Mouse (Mus musculus) midbrain, embryonic 16.5 days (tissue): Measurements from ENCODE around the gene Ppme1. TPM values are rescaled to one million over a fixed set of nuclear protein-coding genes. Genes with fewer than 3 reads are reported as not detected.
A peak's percentile ranks its signal among the peaks of the same experiment; 100 is the strongest.

Source experiments
- ATAC-seq: fragments of 200-750 bp; cut with Nextera tagmentation; 2 replicates; pipeline ENCODE4 v1.8.0; 2017; ENCODE audit warnings: moderate TSS enrichment
- H3K27ac ChIP-seq: fragments of 300-500 bp; sonication (generic); 2 replicates; pipeline ENCODE4 v1.5.1; 2014; ENCODE audit warnings: mild to moderate bottlenecking, low read length, mixed read lengths
- H3K27me3 ChIP-seq: fragments of 300-500 bp; sonication (generic); 2 replicates; pipeline ENCODE4 v1.6.1; 2014; ENCODE audit warnings: low read depth, low read length, mixed read lengths; ENCODE audit not compliant: control insufficient read depth, insufficient read depth
- H3K36me3 ChIP-seq: fragments of 300-500 bp; sonication (generic); 2 replicates; pipeline ENCODE4 v1.6.1; 2014; ENCODE audit warnings: mild to moderate bottlenecking, low read length, moderate library complexity, mixed read lengths; ENCODE audit not compliant: control insufficient read depth, insufficient read depth
- H3K4me1 ChIP-seq: fragments of 300-500 bp; sonication (generic); 2 replicates; pipeline ENCODE4 v1.6.1; 2014; ENCODE audit warnings: mild to moderate bottlenecking, low read length, mixed read lengths; ENCODE audit not compliant: control insufficient read depth, insufficient read depth
- H3K4me2 ChIP-seq: fragments of 300-500 bp; sonication (generic); 2 replicates; pipeline ENCODE4 v1.6.1; 2014; ENCODE audit warnings: mild to moderate bottlenecking, low read length, mixed read lengths
- H3K4me3 ChIP-seq: fragments of 300-500 bp; sonication (generic); 2 replicates; pipeline ENCODE4 v1.5.1; 2014; ENCODE audit warnings: low read depth, mild to moderate bottlenecking, low read length, moderate library complexity, mixed read lengths
- H3K9ac ChIP-seq: fragments of 300-500 bp; sonication (generic); 2 replicates; pipeline ENCODE4 v1.6.1; 2014; ENCODE audit warnings: low read depth, low read length, mixed read lengths
- H3K9me3 ChIP-seq: fragments of 300-500 bp; sonication (generic); replicated peaks from 2 replicates; pipeline ENCODE4 v1.6.1; 2014; ENCODE audit warnings: mild to moderate bottlenecking, low read length, mixed read lengths; ENCODE audit not compliant: control insufficient read depth, poor library complexity, severe bottlenecking
- WGBS: fragments of 180-500 bp; shearing (Covaris S2); extraction: QIAGEN DNeasy Blood & Tissue Kit; methylation state at CpG from one replicate; pipeline ENCODE4 v1.1.7; 2014; 5-methylcytosine and 5-hydroxymethylcytosine counted together
- polyA plus RNA-seq: library from polyadenylated mRNA; unstranded; fragments of >200 nt; fragmentation: Nextera tagmentation; extraction: Ambion mirVana; gene quantifications from 2 replicates; pipeline ENCODE4 v1.2.1, GENCODE M21; 2015

Gene Ppme1
- polyA plus RNA-seq = 160 and 170 TPM in 2 replicates

DNA sequence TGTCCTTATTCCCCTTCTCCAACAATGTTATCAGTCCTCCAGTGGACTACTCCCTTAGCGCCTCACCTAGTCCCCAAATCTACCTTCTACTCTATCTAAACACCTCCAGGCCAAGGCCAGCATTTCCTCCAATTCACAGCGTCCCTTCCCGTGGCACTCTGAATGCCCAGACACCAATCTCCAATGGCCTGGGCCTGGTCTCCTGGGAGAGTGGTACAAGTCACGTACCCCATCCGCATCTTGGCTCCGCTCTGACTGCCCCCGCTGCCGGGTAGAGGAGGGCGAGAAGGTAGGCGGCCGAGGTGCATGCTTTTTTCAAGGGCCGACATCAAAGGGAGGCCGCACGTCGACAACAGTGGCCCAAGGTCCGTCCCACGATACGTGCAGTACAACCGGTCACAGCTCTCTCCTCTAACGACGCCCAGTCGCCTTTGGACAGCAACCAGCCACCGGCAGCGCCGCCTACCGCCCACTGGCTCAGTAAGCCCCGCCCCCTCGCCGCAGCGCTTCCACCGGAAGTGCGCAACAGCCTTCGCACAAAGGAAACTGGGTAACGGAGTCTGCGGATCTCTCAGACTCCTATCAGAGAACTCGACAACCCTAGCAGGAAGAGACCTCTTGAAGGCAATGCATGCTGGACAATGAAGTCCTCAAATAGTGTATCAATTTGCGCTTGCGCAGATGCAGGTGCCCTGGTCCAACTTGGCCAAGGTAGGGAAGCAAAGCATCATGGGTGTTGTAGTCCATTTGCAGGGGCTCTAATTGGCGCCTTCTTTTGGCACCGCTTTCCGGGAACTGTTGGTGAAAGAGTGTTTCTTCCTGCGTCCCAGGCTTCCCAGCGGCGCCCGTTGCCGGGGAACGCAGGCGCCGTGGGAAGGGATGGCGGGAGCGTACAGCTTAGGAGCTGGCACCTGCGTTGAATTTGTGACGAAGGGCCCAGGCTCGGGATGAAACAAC lies at the start of gene Ppme1, which contains the start of gene C2cd3:
Gene Ppme1 (minus strand): TSS at position 813 of the 957 bp plus-strand sequence.
Gene C2cd3 (plus strand): TSS at position 739 of the 957 bp plus-strand sequence.
- ATAC-seq = peak; percentile 99
- Histone ChIP-seq H3K9ac (peak within 1 kb of the TSS; percentile 84), H3K27ac (peak within 1 kb of the TSS; percentile 85), H3K4me1 (peaks cover 30% of the 10 kb centered on the region), H3K4me3 (peak within 1 kb of the TSS; percentile 68), H3K9me3 (no peaks in the 10 kb centered on the region), H3K36me3 (peaks cover 3% of the 10 kb centered on the region; the same call in 1 of the 2 replicates), H3K27me3 (no peaks in the 10 kb centered on the region), H3K4me2 (peak within 1 kb of the TSS; percentile 73)
- under 1% methylated on average over 54 of the region's 54 CpGs for WGBS

DNA sequence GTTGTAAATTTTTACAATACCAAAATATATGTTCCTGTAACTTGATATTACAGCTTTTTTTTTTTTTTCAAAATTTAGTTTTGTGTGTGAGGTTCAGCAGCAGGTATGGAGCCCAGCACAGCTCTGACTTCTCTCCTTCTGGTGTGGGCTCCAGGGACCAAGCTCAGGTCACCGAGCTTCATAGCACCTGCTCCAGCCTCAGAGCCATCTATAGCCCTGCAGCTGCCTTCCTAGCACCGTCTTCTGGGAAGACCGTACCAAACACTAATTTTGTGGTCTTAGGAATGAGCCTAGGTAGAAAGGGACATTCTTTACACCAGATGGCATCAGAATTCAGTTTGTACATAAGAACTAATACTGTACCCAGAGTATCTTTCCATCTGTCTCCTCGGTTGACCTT lies 36.6 kb upstream of the Ppme1 start:
- Histone ChIP-seq H3K9me3 (no peaks in the 10 kb centered on the region), H3K36me3 (peaks cover 33% of the 10 kb centered on the region)
- 91% methylated on average over 4 of the region's 4 CpGs for WGBS

GRCm38 (mm10) chr7:100407677-100408076 lies 35.6 kb upstream of the Ppme1 start:
- Histone ChIP-seq H3K4me3 (no peak overlapping the region), H3K27me3 (no peaks in the 10 kb centered on the region), H3K27ac (no peak overlapping the region), H3K9me3 (no peaks in the 10 kb centered on the region), H3K4me2 (no peak overlapping the region), H3K36me3 (peaks cover 27% of the 10 kb centered on the region), H3K4me1 (no peaks in the 10 kb centered on the region), H3K9ac (no peak overlapping the region)
- 97% methylated on average over 5 of the region's 5 CpGs for whole genome bisulfite sequencing
- ATAC-seq = no peak

More for the DNA sequence above, 36.6 kb upstream of the Ppme1 start:
- Histone ChIP-seq H3K27ac (no peak overlapping the region), H3K4me2 (no peak overlapping the region), H3K4me1 (no peaks in the 10 kb centered on the region), H3K9ac (no peak overlapping the region), H3K4me3 (no peak overlapping the region), H3K27me3 (no peaks in the 10 kb centered on the region)
- ATAC-seq = no peak

GRCm38 (mm10) chr7:100402715-100403114 lies 30.6 kb upstream of the Ppme1 start:
- H3K4me3 ChIP-seq = no peak overlapping the region
- ATAC-seq = no peak
- H3K27me3 ChIP-seq = no peaks in the 10 kb centered on the region
- WGBS = 63% methylated on average over 4 of the region's 4 CpGs
- H3K36me3 ChIP-seq = peaks cover 20% of the 10 kb centered on the region
- no peak overlapping the region for H3K4me2 ChIP-seq
- H3K9me3 ChIP-seq = no peaks in the 10 kb centered on the region
- H3K9ac ChIP-seq = no peak overlapping the region
- no peaks in the 10 kb centered on the region for H3K4me1 ChIP-seq
- H3K27ac ChIP-seq = no peak overlapping the region

DNA sequence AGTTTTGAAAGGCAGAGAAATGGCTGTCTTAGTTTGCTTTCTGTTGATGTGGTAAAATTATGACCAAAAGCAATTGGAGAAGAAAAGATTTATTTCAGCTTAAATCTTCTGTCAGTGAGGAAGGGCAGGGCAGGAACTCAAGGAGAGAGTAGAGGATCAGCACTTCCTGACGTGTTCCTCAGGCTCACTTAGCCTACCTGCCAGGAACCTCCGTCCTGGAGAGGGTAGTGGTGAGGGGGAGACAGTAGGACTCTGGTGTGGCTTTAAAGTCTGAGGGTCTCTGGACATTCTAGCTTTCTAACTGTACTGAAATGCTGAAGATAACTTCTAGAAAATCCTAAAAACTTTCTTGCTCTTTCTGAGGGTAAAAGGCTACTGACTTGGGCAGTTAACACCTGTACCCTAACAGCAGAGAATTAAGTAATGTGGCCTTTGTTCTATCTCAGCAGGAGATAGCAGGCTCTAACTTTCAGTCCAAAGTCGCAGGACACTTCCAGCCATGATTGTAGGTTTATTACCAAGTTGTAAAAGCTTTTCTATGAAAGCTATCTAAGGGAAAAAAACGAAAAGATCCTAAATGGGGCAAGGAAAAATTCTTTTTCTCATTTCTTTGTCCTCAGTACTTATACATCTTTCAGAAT lies 28.9 kb upstream of the Ppme1 start:
- no peak overlapping the region for H3K4me3 ChIP-seq
- no peaks in the 10 kb centered on the region for H3K27me3 ChIP-seq
- no peak overlapping the region for H3K4me2 ChIP-seq
- no peak overlapping the region for H3K27ac ChIP-seq
- H3K9me3 ChIP-seq = no peaks in the 10 kb centered on the region
- H3K4me1 ChIP-seq = no peaks in the 10 kb centered on the region
- 82% methylated on average over 4 of the region's 4 CpGs for WGBS
- peaks cover 16% of the 10 kb centered on the region for H3K36me3 ChIP-seq
- ATAC-seq = no peak
- no peak overlapping the region for H3K9ac ChIP-seq

DNA sequence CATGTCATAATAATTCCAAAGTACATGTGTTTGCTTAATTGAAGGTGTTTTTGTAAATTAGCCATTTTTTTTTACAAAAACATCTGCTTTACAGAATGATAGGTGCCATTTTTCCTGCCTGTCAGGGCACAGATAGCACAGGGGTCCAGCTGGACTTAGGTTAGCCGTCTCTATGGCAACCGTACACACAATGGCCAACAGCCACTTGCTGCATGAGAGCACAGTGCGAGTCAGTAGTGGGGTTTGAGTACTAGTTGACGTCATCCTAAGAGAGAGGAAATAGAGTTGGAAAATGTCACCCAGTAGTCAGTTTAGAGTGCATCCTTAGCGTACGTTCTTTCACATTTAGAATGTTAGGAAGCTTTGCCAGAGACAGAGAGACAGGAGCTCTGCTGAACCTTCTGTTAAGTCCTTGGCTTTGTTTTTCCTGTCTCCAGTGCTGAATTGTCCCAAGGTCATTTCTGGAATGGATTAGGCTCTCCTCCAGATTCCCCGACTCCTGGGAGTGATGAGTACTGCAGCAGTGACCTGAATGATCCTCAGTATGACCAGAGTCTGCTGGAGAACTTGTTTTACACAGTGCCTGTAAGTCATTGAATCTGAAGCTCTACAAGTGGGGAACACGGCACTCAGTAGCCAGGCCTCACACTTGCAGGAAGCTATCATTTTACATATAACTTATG lies 27.3 kb upstream of the Ppme1 start:
- Histone ChIP-seq H3K9ac (no peak overlapping the region), H3K27ac (no peak overlapping the region), H3K36me3 (peaks cover 20% of the 10 kb centered on the region), H3K27me3 (no peaks in the 10 kb centered on the region), H3K9me3 (no peaks in the 10 kb centered on the region), H3K4me3 (no peak overlapping the region), H3K4me1 (no peaks in the 10 kb centered on the region), H3K4me2 (no peak overlapping the region)
- ATAC-seq = no peak
- 54% methylated on average over 8 of the region's 8 CpGs for WGBS

- no peaks in the 10 kb centered on the region for H3K27me3 ChIP-seq
- H3K4me3 ChIP-seq = no peak overlapping the region
- 90% methylated on average over 2 of the region's 2 CpGs for WGBS
- no peak overlapping the region for H3K4me2 ChIP-seq
- H3K9me3 ChIP-seq = no peaks in the 10 kb centered on the region
- peaks cover 24% of the 10 kb centered on the region for H3K36me3 ChIP-seq
- no peaks in the 10 kb centered on the region for H3K4me1 ChIP-seq
- no peak overlapping the region for H3K27ac ChIP-seq
- ATAC-seq = no peak
- H3K9ac ChIP-seq = no peak overlapping the region
Measured at GRCm38 (mm10) chr7:100392265-100392664, 20.2 kb upstream of the Ppme1 start.

- ATAC-seq = no peak
- no peak overlapping the region for H3K9ac ChIP-seq
- H3K27ac ChIP-seq = no peak overlapping the region
- 89% methylated on average over 8 of the region's 8 CpGs for WGBS
- H3K36me3 ChIP-seq = peaks cover 19% of the 10 kb centered on the region
- H3K4me3 ChIP-seq = no peak overlapping the region
- no peak overlapping the region for H3K4me2 ChIP-seq
- no peaks in the 10 kb centered on the region for H3K4me1 ChIP-seq
- no peaks in the 10 kb centered on the region for H3K27me3 ChIP-seq
- H3K9me3 ChIP-seq = no peaks in the 10 kb centered on the region
Measured at GRCm38 (mm10) chr7:100390166-100390565, 18.1 kb upstream of the Ppme1 start.
